Mouse (Mus musculus): ENCODE measurements around the gene Gadl1. TPM values are rescaled to one million over a fixed set of nuclear protein-coding genes. Genes with fewer than 3 reads are reported as not detected.
A peak's percentile ranks its signal among the peaks of the same experiment; 100 is the strongest.

The Gadl1 gene
- polyA plus RNA-seq, 1 experiment from 2014 or later = 0.31 TPM

DNA sequence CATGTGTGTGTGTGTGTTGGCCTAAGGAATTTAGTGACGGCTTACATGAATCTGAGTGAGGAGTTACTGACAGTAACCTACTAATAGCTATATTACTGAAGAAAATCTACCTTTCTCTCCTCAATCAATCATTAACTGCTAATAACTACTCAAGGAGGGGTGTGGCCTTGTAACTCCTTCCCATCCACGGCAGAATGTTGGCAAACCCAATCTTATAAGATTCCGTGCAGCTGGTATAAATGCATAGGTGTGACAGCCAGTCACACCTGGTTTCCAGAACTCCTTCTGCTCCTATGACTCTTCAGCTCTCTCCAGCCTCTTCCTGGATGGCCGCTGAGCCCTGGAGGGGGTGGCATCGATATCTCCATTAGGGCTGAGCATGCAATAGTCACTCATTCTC, 25.8 kb upstream of the Gadl1 start:
- Histone ChIP-seq H3K27me3 (ENCODE audit: control insufficient read depth, insufficient read depth, low read length) (no peaks in the 10 kb centered on the region), H3K36me3 (ENCODE audit: control insufficient read depth, insufficient read depth, low read length) (no peaks in the 10 kb centered on the region), H3K9ac (ENCODE audit: low read depth, low read length) (no peak overlapping the region), H3K4me2 (replicated peaks; ENCODE audit: low read depth, low read length) (no peak overlapping the region), H3K27ac (ENCODE audit: low read depth, low read length) (no peak overlapping the region), H3K4me1 (replicated peaks; ENCODE audit: control insufficient read depth, insufficient read depth, low read length) (no peaks in the 10 kb centered on the region), H3K4me3 (ENCODE audit: low read depth, low read length) (no peak overlapping the region), H3K9me3 (ENCODE audit: control insufficient read depth, low read length) (no peaks in the 10 kb centered on the region)
- ATAC-seq (ENCODE audit: low FRiP score) (no peak), DNase-seq (ENCODE audit: low spot score) (no peak)
- WGBS = 89% methylated on average over 5 of the region's 5 CpGs

DNA sequence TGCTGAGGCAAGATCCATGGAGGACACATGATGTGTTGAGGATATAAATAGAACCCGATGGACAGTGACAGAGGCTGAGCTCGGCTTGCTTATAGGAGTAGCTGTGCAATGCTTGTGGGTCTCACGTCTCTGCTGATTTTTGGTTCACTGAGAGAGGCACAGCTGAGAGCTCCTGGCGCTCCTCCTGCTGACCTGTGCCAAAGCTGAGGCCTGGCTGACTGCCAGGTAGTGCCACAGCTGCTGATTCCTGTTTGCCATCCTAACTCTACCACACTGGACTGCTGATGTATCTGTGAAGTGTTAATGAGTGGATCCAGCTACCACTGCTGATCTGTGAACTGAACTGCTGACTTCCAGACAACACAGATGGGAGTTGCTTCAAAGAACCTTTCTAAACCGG, 21.7 kb upstream of the Gadl1 start:
- no peak overlapping the region for H3K27ac ChIP-seq (ENCODE audit: low read depth, low read length)
- H3K4me3 ChIP-seq (ENCODE audit: low read depth, low read length) = no peak overlapping the region
- no peaks in the 10 kb centered on the region for H3K4me1 ChIP-seq (replicated peaks; ENCODE audit: control insufficient read depth, insufficient read depth, low read length)
- no peak overlapping the region for H3K9ac ChIP-seq (ENCODE audit: low read depth, low read length)
- H3K9me3 ChIP-seq (ENCODE audit: control insufficient read depth, low read length) = no peaks in the 10 kb centered on the region
- H3K36me3 ChIP-seq (ENCODE audit: control insufficient read depth, insufficient read depth, low read length) = no peaks in the 10 kb centered on the region
- H3K27me3 ChIP-seq (ENCODE audit: control insufficient read depth, insufficient read depth, low read length) = no peaks in the 10 kb centered on the region
- ATAC-seq (ENCODE audit: low FRiP score) (no peak), DNase-seq (ENCODE audit: low spot score) (no peak)
- WGBS = 90% methylated on average over 5 of the region's 5 CpGs
- H3K4me2 ChIP-seq (replicated peaks; ENCODE audit: low read depth, low read length) = no peak overlapping the region

DNA sequence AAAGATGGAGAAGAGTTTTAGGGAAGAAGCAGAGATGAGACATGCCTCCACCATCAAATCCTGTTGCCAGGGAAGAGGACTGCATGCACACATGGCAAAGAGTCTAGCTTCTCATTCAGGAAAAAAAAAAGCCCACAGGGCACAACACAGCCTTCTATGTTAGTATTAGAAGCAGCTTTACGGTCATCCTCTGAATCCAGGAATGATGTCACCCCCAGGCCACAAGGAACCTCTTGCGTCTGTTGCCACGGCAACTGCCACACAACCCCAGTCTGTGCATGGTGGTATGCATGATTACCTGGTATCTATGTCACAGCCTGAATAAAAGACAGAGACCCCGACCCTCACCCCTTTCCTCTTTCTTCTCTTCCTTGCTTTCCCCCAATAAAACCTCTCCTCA, 16.1 kb upstream of the Gadl1 start:
- Histone ChIP-seq H3K4me2 (replicated peaks; ENCODE audit: low read depth, low read length) (no peak overlapping the region), H3K27ac (ENCODE audit: low read depth, low read length) (no peak overlapping the region), H3K9me3 (ENCODE audit: control insufficient read depth, low read length) (no peaks in the 10 kb centered on the region), H3K9ac (ENCODE audit: low read depth, low read length) (no peak overlapping the region), H3K36me3 (ENCODE audit: control insufficient read depth, insufficient read depth, low read length) (no peaks in the 10 kb centered on the region), H3K4me3 (ENCODE audit: low read depth, low read length) (no peak overlapping the region), H3K27me3 (ENCODE audit: control insufficient read depth, insufficient read depth, low read length) (no peaks in the 10 kb centered on the region), H3K4me1 (replicated peaks; ENCODE audit: control insufficient read depth, insufficient read depth, low read length) (no peaks in the 10 kb centered on the region)
- ATAC-seq (ENCODE audit: low FRiP score) = no peak
- 74% methylated on average over 4 of the region's 4 CpGs for WGBS
- no peak for DNase-seq (ENCODE audit: low spot score)

DNA sequence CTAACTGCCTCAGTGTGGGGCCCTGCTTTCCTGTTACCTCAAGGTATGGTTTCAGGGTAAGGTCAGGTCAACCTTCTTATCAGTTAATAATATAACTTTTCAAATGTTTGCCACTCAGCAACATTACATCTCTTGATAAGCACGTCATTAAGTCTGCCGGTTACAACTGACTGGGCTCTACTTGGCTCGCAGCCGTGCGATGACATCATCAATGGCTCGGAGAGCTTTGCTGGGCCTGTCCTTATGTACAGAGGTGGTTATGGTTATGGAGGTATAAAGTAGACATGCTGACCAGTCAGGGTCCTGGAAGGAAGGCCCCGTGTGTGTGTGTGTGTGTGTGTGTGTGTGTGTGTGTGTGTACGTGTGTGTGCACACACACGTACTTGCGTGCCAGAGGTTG, 15.3 kb upstream of the Gadl1 start:
- no peaks in the 10 kb centered on the region for H3K9me3 ChIP-seq (ENCODE audit: control insufficient read depth, low read length)
- H3K4me3 ChIP-seq (ENCODE audit: low read depth, low read length) = no peak overlapping the region
- no peaks in the 10 kb centered on the region for H3K4me1 ChIP-seq (replicated peaks; ENCODE audit: control insufficient read depth, insufficient read depth, low read length)
- no peaks in the 10 kb centered on the region for H3K36me3 ChIP-seq (ENCODE audit: control insufficient read depth, insufficient read depth, low read length)
- no peaks in the 10 kb centered on the region for H3K27me3 ChIP-seq (ENCODE audit: control insufficient read depth, insufficient read depth, low read length)
- DNase-seq (ENCODE audit: low spot score) (no peak), ATAC-seq (ENCODE audit: low FRiP score) (no peak)
- no peak overlapping the region for H3K9ac ChIP-seq (ENCODE audit: low read depth, low read length)
- H3K4me2 ChIP-seq (replicated peaks; ENCODE audit: low read depth, low read length) = no peak overlapping the region
- no peak overlapping the region for H3K27ac ChIP-seq (ENCODE audit: low read depth, low read length)
- 97% methylated on average over 10 of the region's 10 CpGs for WGBS

DNA sequence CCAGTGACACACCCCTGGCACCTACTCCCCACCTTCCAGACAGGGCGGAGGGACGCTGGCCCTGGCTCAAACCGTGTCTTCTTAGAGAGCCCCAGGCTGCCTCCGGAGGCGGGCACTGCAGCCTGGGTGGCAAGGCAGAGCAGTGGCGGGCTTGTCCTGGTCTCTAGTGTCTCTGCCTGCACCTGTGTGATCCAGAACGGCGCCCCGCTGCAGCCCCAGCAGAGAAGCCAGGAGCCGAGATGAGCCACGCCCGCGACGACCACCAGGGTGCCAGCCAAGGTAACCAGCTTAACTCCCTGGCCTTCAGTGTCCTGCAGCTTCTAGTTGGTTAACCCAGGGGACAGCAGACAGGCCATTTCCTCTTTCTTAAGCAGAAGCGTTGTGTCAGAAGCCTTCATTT, 930 bp upstream of the Gadl1 start:
- no peak for ATAC-seq (ENCODE audit: low FRiP score)

DNA sequence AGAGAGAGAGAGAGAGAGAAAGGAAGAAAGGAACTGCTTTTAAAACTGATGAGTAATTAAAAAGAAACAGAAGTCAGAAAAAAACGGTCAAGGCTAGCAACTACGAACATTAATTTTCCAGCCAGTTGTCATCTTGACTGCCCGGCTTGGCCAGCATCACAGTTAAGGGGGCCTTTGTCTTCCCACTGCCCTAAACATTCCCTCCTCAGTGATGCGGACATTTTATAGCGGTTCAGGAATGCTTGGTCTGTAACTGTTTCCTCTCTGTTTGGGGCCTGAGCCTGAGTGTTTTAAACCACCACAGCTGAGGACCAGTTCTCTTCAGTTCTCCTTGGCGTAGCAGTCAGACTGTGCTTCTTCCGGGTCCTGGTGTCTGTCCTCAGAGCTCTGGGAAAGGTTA, 4.8 kb downstream of the Gadl1 start:
- no peaks in the 10 kb centered on the region for H3K27me3 ChIP-seq (ENCODE audit: control insufficient read depth, insufficient read depth, low read length)
- DNase-seq (ENCODE audit: low spot score) = no peak
- H3K36me3 ChIP-seq (ENCODE audit: control insufficient read depth, insufficient read depth, low read length) = no peaks in the 10 kb centered on the region
- no peaks in the 10 kb centered on the region for H3K9me3 ChIP-seq (ENCODE audit: control insufficient read depth, low read length)
- H3K27ac ChIP-seq (ENCODE audit: low read depth, low read length) = no peak overlapping the region
- no peak overlapping the region for H3K4me2 ChIP-seq (replicated peaks; ENCODE audit: low read depth, low read length)
- H3K4me1 ChIP-seq (replicated peaks; ENCODE audit: control insufficient read depth, insufficient read depth, low read length) = no peaks in the 10 kb centered on the region
- no peak overlapping the region for H3K9ac ChIP-seq (ENCODE audit: low read depth, low read length)
- 73% methylated on average over 7 of the region's 7 CpGs for WGBS
- H3K4me3 ChIP-seq (ENCODE audit: low read depth, low read length) = no peak overlapping the region
- ATAC-seq (ENCODE audit: low FRiP score) = no peak

More for the DNA sequence above, 930 bp upstream of the Gadl1 start:
- Histone ChIP-seq H3K4me1 (replicated peaks; ENCODE audit: control insufficient read depth, insufficient read depth, low read length) (no peaks in the 10 kb centered on the region), H3K9me3 (ENCODE audit: control insufficient read depth, low read length) (no peaks in the 10 kb centered on the region), H3K27ac (ENCODE audit: low read depth, low read length) (no peak overlapping the region), H3K4me3 (ENCODE audit: low read depth, low read length) (no peak overlapping the region), H3K36me3 (ENCODE audit: control insufficient read depth, insufficient read depth, low read length) (no peaks in the 10 kb centered on the region), H3K27me3 (ENCODE audit: control insufficient read depth, insufficient read depth, low read length) (no peaks in the 10 kb centered on the region), H3K4me2 (replicated peaks; ENCODE audit: low read depth, low read length) (no peak overlapping the region), H3K9ac (ENCODE audit: low read depth, low read length) (no peak overlapping the region)
- 12% methylated on average over 15 of the region's 15 CpGs for WGBS
- DNase-seq (ENCODE audit: low spot score) = peak; percentile 13

DNA sequence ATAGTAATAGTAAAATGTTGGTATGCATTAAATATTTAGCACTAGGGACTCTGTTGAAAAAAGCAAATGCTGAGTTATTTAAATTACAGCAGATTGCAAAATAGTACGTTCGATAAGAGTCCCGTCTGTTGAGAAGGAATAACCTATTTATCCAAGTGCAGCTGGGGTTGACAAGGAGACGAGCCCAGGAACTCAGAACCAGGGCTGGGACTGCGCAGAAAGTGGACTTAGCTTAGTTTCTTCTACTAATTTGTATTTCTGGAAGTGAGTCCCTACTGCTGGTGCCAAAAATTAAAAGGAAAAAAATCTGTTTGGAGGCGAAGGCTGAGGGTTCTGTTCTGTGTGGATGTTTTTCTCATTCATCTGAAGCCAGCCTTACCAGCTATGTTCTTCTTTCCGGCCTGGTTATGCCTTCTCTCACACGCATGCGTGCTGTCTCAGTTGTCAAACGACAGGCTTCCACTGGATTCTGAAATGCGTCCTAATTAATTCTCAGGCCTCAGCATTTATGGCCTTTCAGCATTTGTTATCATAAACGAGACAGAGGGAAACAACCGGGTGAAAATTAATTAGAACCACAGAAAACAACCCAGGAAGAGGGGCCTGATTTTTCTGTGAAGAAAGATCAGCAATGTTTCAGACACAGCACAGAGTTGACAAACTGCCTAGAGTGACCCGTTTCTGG, 6.5 kb downstream of the Gadl1 start:
- no peaks in the 10 kb centered on the region for H3K36me3 ChIP-seq (ENCODE audit: control insufficient read depth, insufficient read depth, low read length)
- ATAC-seq (ENCODE audit: low FRiP score) (no peak), DNase-seq (ENCODE audit: low spot score) (no peak)
- H3K4me1 ChIP-seq (replicated peaks; ENCODE audit: control insufficient read depth, insufficient read depth, low read length) = no peaks in the 10 kb centered on the region
- no peaks in the 10 kb centered on the region for H3K9me3 ChIP-seq (ENCODE audit: control insufficient read depth, low read length)
- 84% methylated on average over 14 of the region's 14 CpGs for WGBS
- no peak overlapping the region for H3K9ac ChIP-seq (ENCODE audit: low read depth, low read length)
- no peaks in the 10 kb centered on the region for H3K27me3 ChIP-seq (ENCODE audit: control insufficient read depth, insufficient read depth, low read length)
- no peak overlapping the region for H3K4me3 ChIP-seq (ENCODE audit: low read depth, low read length)
- no peak overlapping the region for H3K27ac ChIP-seq (ENCODE audit: low read depth, low read length)
- H3K4me2 ChIP-seq (replicated peaks; ENCODE audit: low read depth, low read length) = no peak overlapping the region

DNA sequence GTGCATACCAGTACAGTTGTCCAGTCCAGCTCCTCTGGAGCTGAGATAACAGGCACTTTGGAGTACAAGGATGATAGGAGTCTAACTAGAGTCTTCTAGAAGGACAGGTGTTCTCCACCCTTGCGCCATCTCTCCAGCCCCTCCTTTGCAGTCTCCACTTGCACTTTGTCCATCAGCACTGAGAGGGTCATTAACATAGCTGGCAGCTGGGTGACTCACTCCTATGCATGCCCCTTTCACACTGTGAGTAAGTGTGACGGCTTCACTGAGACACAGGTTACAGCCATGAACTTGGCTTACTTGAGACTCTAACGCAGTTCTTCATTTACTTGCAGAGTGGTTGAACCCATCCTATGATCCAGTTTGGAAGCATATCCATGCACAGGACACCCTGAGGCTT, 10.5 kb downstream of the Gadl1 start:
- Histone ChIP-seq H3K36me3 (ENCODE audit: control insufficient read depth, insufficient read depth, low read length) (no peaks in the 10 kb centered on the region), H3K27ac (ENCODE audit: low read depth, low read length) (no peak overlapping the region), H3K27me3 (ENCODE audit: control insufficient read depth, insufficient read depth, low read length) (no peaks in the 10 kb centered on the region), H3K4me1 (replicated peaks; ENCODE audit: control insufficient read depth, insufficient read depth, low read length) (no peaks in the 10 kb centered on the region), H3K9me3 (ENCODE audit: control insufficient read depth, low read length) (no peaks in the 10 kb centered on the region), H3K4me2 (replicated peaks; ENCODE audit: low read depth, low read length) (no peak overlapping the region), H3K4me3 (ENCODE audit: low read depth, low read length) (no peak overlapping the region), H3K9ac (ENCODE audit: low read depth, low read length) (no peak overlapping the region)
- DNase-seq (ENCODE audit: low spot score) (no peak), ATAC-seq (ENCODE audit: low FRiP score) (no peak)
- 94% methylated on average over 3 of the region's 3 CpGs for WGBS

DNA sequence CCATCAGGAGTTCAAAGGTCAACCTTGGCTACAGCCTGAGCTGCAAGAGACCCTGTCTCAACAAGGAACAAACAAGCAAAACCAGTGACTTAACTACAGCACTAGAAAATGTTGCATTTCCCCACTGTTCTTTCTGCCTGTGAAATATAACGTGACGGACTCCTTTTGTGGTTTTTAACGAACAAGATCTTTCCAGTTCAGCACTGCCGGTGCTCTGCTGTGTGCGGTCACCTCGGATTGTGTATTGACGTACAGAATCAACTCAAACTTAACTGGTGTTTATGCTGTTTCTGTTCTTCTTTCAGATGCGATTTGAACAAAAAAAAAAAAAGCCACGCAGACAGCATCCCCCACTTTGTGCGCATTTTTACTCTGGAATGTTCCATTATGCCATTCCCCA, 13.4 kb downstream of the Gadl1 start:
- no peaks in the 10 kb centered on the region for H3K36me3 ChIP-seq (ENCODE audit: control insufficient read depth, insufficient read depth, low read length)
- no peaks in the 10 kb centered on the region for H3K9me3 ChIP-seq (ENCODE audit: control insufficient read depth, low read length)

More for the DNA sequence above, 13.4 kb downstream of the Gadl1 start:
- Histone ChIP-seq H3K9ac (ENCODE audit: low read depth, low read length) (no peak overlapping the region), H3K27me3 (ENCODE audit: control insufficient read depth, insufficient read depth, low read length) (no peaks in the 10 kb centered on the region), H3K27ac (ENCODE audit: low read depth, low read length) (no peak overlapping the region), H3K4me3 (ENCODE audit: low read depth, low read length) (no peak overlapping the region), H3K4me1 (replicated peaks; ENCODE audit: control insufficient read depth, insufficient read depth, low read length) (no peaks in the 10 kb centered on the region), H3K4me2 (replicated peaks; ENCODE audit: low read depth, low read length) (no peak overlapping the region)
- no peak for ATAC-seq (ENCODE audit: low FRiP score)
- 92% methylated on average over 10 of the region's 10 CpGs for WGBS
- DNase-seq (ENCODE audit: low spot score) = no peak
